Mouse (Mus musculus): ENCODE measurements around the gene Gm10642. TPM values are rescaled to one million over a fixed set of nuclear protein-coding genes. Genes with fewer than 3 reads are reported as not detected.

The Gm10642 gene
- total RNA-seq, 2 experiments from 2014 or later: 0.96 to 15.2 TPM

GRCm38 (mm10) chr9:70671278-70671677, 15.2 kb downstream of the Gm10642 start:
- ATAC-seq (replicated peaks; ENCODE audit: low FRiP score, poor library complexity, severe bottlenecking): peak; percentile 58

- ATAC-seq (replicated peaks; ENCODE audit: low FRiP score, poor library complexity, severe bottlenecking): no peak
Observed at GRCm38 (mm10) chr9:70671772-70672579, 15.9 kb downstream of the Gm10642 start.

- ATAC-seq (replicated peaks; ENCODE audit: low FRiP score, poor library complexity, severe bottlenecking): no peak
Observed at GRCm38 (mm10) chr9:70673656-70674055, 17.6 kb downstream of the Gm10642 start.

GRCm38 (mm10) chr9:70675117-70675516, 19.1 kb downstream of the Gm10642 start:
- no peak for ATAC-seq (replicated peaks; ENCODE audit: low FRiP score, poor library complexity, severe bottlenecking)

- no peak for ATAC-seq (replicated peaks; ENCODE audit: low FRiP score, poor library complexity, severe bottlenecking)
Observed at GRCm38 (mm10) chr9:70675961-70676360, 19.9 kb downstream of the Gm10642 start.

GRCm38 (mm10) chr9:70678682-70679131, 22.7 kb downstream of the Gm10642 start, which contains the start of gene Adam10:
Gene Adam10, plus strand, starts transcription at chr9:70678997.
- ATAC-seq (replicated peaks; ENCODE audit: low FRiP score, poor library complexity, severe bottlenecking): peak; percentile 91

GRCm38 (mm10) chr9:70679132-70680091, 23.4 kb downstream of the Gm10642 start:
- peak; percentile 60 for ATAC-seq (replicated peaks; ENCODE audit: low FRiP score, poor library complexity, severe bottlenecking)

- ATAC-seq (replicated peaks; ENCODE audit: low FRiP score, poor library complexity, severe bottlenecking): no peak
Observed at GRCm38 (mm10) chr9:70682202-70682601, 26.2 kb downstream of the Gm10642 start.

- no peak; the same call in none of the 2 replicates for ATAC-seq (replicated peaks; ENCODE audit: low FRiP score, poor library complexity, severe bottlenecking)
Observed at GRCm38 (mm10) chr9:70688301-70688968, 32.4 kb downstream of the Gm10642 start.

- no peak for ATAC-seq (replicated peaks; ENCODE audit: low FRiP score, poor library complexity, severe bottlenecking)
Observed at GRCm38 (mm10) chr9:70689926-70690325, 33.9 kb downstream of the Gm10642 start.

- no peak for ATAC-seq (replicated peaks; ENCODE audit: low FRiP score, poor library complexity, severe bottlenecking)
Observed at GRCm38 (mm10) chr9:70690579-70690978, 34.5 kb downstream of the Gm10642 start.

GRCm38 (mm10) chr9:70691772-70692693, 36.0 kb downstream of the Gm10642 start:
- ATAC-seq (replicated peaks; ENCODE audit: low FRiP score, poor library complexity, severe bottlenecking): no peak

- ATAC-seq (replicated peaks; ENCODE audit: low FRiP score, poor library complexity, severe bottlenecking): no peak
Observed at GRCm38 (mm10) chr9:70695723-70696122, 39.7 kb downstream of the Gm10642 start.

- no peak for ATAC-seq (replicated peaks; ENCODE audit: low FRiP score, poor library complexity, severe bottlenecking)
Observed at GRCm38 (mm10) chr9:70698090-70698489, 42.0 kb downstream of the Gm10642 start.

- peak; percentile 86 for ATAC-seq (replicated peaks; ENCODE audit: low FRiP score, poor library complexity, severe bottlenecking)
Observed at GRCm38 (mm10) chr9:70703597-70704203, 47.6 kb downstream of the Gm10642 start.

GRCm38 (mm10) chr9:70706444-70706843, 50.4 kb downstream of the Gm10642 start:
- ATAC-seq (replicated peaks; ENCODE audit: low FRiP score, poor library complexity, severe bottlenecking): no peak

Data from erythroblast, adult 5-6 weeks (primary cell).